Mouse (Mus musculus) induced T-regulatory cell, adult 2 months (primary cell): Measurements from ENCODE around the gene Nsdhl.
A peak's percentile ranks its signal among the peaks of the same experiment; 100 is the strongest.

ENCODE experiments used
- DNase-seq: peaks from one replicate; pipeline ENCODE4 v3.0.0-alpha.2; 2012; ENCODE audit warnings: low read depth

Nsdhl gene

DNA sequence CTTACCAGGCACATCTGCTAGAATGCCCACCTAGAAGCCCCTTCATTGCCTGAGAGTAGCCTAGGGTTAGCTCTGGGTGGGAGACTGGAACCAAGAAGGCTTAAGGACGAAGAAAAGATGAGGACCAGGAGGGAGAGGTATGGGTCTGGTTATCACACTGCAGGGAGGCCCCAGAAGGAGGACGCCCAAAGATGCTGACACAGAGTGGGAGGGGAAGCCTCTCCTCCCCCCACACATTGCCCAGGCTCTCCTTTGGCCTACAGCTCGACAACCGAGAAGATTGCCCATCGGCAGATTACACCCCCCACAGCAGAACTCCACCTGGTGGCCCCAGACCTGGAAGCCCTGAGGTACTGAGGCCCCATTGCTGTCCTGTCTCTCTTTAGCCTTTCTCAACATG, 84.8 kb downstream of the Nsdhl start:
- no peak for DNase-seq

DNA sequence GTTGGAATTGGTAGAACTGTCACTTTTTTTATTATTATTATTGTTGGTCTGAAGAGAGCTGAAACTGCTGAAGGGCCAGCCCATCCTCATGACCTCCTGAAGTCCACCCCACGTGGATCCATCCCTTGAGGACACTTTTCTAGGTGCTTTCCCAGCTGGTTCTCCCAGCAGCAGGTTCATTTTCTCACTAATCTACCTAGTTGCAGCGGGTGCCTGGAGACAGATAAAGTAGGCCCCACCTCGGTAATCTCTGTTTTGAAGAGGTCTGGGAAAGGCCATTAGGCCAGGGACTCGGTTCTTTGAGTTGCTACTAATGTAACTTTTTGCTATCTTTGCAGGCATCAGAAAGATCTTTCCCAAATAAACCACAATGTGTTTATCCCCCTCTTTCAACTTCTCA, 87.3 kb downstream of the Nsdhl start:
- DNase-seq: no peak

DNA sequence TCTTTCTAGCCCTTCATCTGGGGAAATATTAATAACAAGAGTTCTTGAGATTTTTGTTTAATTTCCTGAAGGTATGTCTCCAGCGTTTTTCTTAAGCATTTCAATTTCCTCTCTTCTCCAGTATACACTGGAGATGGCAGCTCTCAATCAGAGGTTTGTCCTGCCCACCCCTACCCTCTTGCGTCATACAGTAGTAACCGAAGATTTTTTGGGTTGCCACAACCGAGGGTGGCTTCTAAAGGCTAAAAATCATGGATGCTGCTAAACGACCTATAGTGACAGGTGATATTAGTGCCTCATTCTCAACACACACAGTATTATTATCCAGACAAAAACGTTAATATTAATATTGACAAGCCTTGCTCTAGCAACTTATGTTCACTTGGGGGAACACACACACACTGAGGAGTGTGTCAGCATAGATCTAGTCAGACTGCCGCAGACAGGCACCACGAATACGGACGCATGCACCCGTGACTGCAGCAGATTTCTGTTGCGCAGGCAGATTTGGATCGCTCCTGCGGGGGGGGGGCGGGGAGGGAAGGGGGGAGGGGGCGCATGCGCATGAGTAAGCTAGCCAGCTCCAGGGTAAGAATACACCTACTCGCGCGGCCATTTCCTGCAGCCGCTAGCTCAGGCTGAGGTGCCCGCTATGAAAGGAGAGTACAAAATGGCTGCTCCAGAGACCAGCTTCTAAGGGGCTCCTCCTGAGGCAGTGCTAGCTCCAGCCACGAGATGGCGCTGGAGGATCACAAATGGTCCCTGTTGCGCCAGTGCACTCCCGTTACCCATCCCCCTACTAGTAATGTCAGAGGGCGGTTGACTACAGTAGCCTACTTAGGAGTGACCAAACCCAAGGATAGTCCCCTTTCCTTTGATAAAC, 89.5 kb downstream of the Nsdhl start:
- DNase-seq: peak; percentile 93
